Mouse (Mus musculus): ENCODE data around the gene Rpe.

- no peak for TF ChIP-seq CTCF (IDR thresholded peaks at IDR 0.05; ENCODE audit: borderline replicate concordance, insufficient read depth, low read length)
- TF ChIP-seq POLR2A (IDR thresholded peaks at IDR 0.05; ENCODE audit: low read depth, low read length): no peak
These were observed 8.9 kb upstream of the Rpe start for GRCm38 (mm10) chr1:66691772-66692171.
